Mouse (Mus musculus): ENCODE data around the gene Tex44.

The Tex44 gene

GRCm38 (mm10) chr1:86426128-86426527 lies at the start of gene Tex44, which contains the start of gene Nmur1:
TSS of gene Tex44 (plus strand) at chr1:86426329.
TSS of gene Nmur1 (minus strand) at chr1:86426228.
- DNase-seq (ENCODE audit: low spot score in 2 of 2) = no peak

- no peak for DNase-seq (ENCODE audit: low spot score in 2 of 2)
These were observed 49.8 kb upstream of the Tex44 start for GRCm38 (mm10) chr1:86376354-86376753.

GRCm38 (mm10) chr1:86378662-86379061 lies 47.5 kb upstream of the Tex44 start:
- DNase-seq (ENCODE audit: low spot score in 2 of 2) = no peak

- DNase-seq (ENCODE audit: low spot score in 2 of 2) = peak in 1 of 2 experiments; percentile 38
These were observed 47.0 kb upstream of the Tex44 start for GRCm38 (mm10) chr1:86379161-86379569.

DNA sequence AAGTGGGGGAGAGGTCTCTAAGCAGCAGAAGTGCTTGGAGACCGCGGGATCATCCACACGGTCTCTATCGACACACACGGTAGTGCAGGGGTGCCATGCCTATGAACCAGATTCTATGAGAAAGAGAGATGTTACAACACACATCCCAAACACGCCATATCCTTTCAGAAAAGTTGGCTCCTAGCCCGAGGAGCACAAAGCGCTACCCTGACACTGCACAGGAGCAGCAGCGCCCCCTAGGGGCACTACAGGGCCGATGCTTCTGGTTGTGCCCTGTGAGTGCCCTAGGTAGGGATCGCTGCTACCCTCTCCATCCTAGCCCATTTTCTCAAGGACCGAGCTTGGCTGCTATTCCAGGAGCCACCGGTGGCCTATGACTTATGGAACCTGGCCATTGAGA lies 45.1 kb upstream of the Tex44 start:
- DNase-seq (ENCODE audit: low spot score in 2 of 2) = no peak

GRCm38 (mm10) chr1:86389230-86389629 lies 36.9 kb upstream of the Tex44 start:
- peak; percentile 36 to 69 for DNase-seq (ENCODE audit: low spot score in 2 of 2)

- DNase-seq (ENCODE audit: low spot score in 2 of 2) = no peak
These were observed 34.7 kb upstream of the Tex44 start for GRCm38 (mm10) chr1:86391425-86391824.

GRCm38 (mm10) chr1:86393219-86393618 lies 32.9 kb upstream of the Tex44 start:
- no peak for DNase-seq (ENCODE audit: low spot score in 2 of 2)

DNA sequence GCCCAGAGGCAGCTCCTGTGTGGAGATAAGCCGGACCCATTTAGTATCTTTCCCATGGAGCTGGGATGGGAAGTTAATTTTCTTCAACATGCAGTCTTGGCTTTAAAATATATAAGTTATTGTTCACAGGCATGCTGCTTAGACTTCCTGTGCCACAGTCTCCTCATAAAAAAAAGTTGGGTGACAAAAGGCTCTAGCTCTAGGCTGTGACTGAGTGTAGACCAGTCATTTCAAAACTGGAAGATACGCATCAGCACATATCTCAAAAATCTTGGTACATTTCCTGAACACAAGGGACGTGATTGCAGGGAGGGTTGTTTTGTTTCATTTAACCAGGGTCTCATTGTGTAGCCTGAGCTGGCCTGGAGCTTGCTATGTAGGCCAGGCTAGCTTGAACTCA lies 31.9 kb upstream of the Tex44 start:
- no peak for DNase-seq (ENCODE audit: low spot score in 2 of 2)

DNA sequence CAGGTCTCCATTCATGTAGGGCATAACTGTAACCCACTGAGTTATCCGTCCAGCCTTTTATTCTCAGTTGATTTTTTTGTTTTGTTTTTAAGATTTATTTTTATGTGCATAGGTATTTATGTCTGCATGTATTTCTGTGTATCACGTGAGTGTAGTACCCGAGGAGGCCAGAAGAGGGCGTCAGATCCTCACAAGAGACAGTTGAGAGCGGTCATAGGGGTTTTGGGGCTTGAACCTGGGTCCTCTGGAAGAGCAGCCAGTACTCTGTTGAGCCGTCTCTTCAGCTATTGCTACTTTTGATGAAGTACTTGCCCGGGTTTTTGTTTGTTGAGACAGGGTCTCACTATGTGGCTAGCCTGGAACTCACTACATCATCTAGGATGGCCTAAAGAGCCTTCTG lies 30.2 kb upstream of the Tex44 start:
- DNase-seq (ENCODE audit: low spot score in 2 of 2) = no peak

- DNase-seq (ENCODE audit: low spot score in 2 of 2) = no peak
These were observed 28.5 kb upstream of the Tex44 start for GRCm38 (mm10) chr1:86397621-86398020.

GRCm38 (mm10) chr1:86398222-86398621 lies 27.9 kb upstream of the Tex44 start:
- no peak for DNase-seq (ENCODE audit: low spot score in 2 of 2)

GRCm38 (mm10) chr1:86399322-86399721 lies 26.8 kb upstream of the Tex44 start:
- no peak for DNase-seq (ENCODE audit: low spot score in 2 of 2)

GRCm38 (mm10) chr1:86400096-86400754 lies 25.9 kb upstream of the Tex44 start:
- DNase-seq (ENCODE audit: low spot score in 2 of 2) = no peak

- DNase-seq (ENCODE audit: low spot score in 2 of 2) = no peak
These were observed 21.3 kb upstream of the Tex44 start for GRCm38 (mm10) chr1:86404834-86405233.

DNA sequence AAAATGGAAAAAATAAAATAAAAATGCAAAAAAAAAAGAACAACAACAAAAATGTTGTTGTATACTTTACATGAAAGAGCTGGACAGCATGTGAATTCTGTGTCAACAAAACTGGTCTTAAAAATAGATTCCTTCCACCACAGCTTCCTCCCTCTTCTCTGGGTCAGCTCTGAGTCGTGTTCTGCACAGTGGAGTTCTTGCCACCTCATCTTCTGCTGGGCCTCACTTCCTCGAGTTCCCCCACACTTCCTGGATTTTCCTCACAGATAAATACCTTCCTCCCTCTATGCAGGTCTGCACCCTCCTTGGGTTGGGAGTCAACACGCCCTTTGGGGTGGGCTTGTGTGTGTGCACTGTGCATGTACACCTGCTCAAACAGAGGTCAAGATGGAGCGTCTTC lies 19.8 kb upstream of the Tex44 start:
- DNase-seq (ENCODE audit: low spot score in 2 of 2) = no peak

DNA sequence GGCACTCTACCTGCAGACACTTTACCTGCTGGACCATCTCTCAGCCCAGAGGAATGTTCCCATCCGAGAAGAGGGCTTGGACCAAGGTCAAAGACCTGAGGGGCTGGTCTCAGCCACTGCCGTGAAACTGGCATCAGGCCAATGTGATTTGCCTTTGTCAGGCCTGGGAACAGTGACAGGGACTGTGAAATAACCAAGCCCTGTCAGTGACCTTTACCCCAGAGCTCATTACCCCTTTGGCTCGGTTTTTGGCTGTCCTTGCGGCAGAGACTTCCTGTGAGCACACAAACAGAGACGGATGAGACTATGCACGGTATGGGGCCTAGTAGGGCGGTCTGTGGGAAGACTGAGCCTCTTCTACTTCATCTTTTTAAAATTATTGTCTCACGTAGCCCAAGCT lies 19.2 kb upstream of the Tex44 start:
- no peak for DNase-seq (ENCODE audit: low spot score in 2 of 2)

DNA sequence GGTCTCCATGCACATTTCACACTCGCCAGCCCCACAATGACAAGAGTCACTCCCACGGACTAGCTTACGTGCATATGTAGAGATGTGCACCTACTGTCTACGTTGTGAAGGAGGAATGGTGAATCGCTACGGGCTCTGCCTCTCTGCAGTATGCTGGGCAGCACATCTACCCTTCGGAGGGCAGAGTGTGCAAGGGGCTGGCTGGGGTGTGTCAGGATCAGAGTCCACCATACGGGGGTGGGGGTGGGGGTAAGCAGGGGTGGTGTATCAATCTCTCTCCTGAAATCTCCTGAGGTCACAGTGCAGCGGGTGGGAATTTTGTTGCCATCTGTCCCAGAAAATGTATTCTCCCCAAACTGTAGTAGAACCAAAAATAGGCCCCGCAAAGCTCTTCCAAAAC lies 17.6 kb upstream of the Tex44 start:
- no peak for DNase-seq (ENCODE audit: low spot score in 2 of 2)

- no peak for DNase-seq (ENCODE audit: low spot score in 2 of 2)
These were observed 16.7 kb upstream of the Tex44 start for GRCm38 (mm10) chr1:86409476-86409875.

GRCm38 (mm10) chr1:86414715-86415114 lies 11.4 kb upstream of the Tex44 start:
- DNase-seq (ENCODE audit: low spot score in 2 of 2) = no peak

DNA sequence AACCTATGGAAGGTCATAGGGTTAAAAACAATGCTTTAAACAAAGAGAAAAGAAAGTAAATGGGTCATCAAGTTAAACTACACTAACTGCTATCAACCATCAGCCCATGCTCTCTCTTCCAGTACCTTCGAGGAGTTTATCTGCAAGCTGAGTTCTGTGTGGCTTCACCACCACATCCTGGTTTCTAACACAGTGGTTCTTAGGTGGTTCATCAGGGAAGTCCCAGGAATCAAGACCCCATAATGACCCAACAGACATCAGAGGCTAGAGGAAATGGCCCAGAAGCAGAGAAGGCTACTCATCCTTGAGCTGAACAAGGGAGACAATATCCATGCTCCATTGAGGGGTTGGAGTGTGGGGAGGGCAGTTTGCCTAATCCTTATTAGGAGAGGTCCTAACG lies 11.0 kb upstream of the Tex44 start:
- no peak for DNase-seq (ENCODE audit: low spot score in 2 of 2)

GRCm38 (mm10) chr1:86415612-86416184 lies 10.4 kb upstream of the Tex44 start:
- no peak for DNase-seq (ENCODE audit: low spot score in 2 of 2)

DNA sequence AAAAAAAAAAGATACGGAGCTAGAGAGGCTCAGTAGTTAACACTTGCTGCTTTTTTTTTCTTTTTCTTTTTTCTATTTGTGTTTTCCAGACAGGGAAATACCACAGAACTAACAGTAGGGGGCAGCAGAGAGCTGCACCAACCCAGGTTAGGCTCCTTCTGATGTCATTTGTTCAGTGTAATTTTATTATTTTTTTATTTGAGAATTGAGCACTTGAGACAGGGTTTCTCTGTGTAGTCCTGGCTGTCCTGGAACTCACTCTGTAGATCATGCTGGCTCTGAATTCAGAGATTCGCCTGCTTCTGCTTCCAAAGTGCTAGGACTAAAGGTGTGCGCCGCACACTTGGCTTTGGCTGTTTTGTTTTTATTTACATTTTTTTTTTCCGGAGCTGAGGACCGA lies 9.8 kb upstream of the Tex44 start:
- DNase-seq (ENCODE audit: low spot score in 2 of 2) = no peak

DNA sequence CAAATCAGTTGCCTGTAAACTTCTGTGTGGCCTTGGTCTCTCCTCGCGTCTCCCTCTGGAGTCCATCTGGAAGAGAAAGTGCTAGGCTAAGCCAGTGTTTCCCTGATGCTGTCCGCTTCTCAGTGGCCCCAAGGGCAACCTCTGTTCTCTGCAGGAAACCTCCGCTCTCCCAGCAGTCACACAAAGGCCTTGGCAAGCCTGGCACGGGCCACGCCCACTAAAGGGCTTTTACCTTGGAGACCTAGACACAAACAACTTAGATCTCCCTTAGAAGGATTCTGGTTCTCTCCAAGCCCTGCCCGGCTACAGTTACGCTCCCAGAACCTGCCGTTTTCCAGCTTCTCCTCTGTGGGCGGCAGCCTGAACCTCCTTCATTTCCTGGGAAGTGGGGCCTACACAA lies 5.1 kb upstream of the Tex44 start:
- DNase-seq (ENCODE audit: low spot score in 2 of 2) = no peak
